Mouse (Mus musculus) MEL (cell line): Measurements from ENCODE around the gene Elof1. TPM values are rescaled to one million over a fixed set of nuclear protein-coding genes. Genes with fewer than 3 reads are reported as not detected.
A peak's percentile ranks its signal among the peaks of the same experiment; 100 is the strongest.

ENCODE experiments used
- DNase-seq: peaks from one replicate; pipeline ENCODE4 v3.0.0; 2011; ENCODE audit warnings: low read depth, low spot score
- H3K27ac ChIP-seq: 2 replicates; pipeline ENCODE4 v1.5.1; 2012; ENCODE audit warnings: low read depth, mild to moderate bottlenecking, control low read depth, low read length, moderate library complexity; ENCODE audit not compliant: control insufficient read depth
- H3K27me3 ChIP-seq, 2 experiments: fragments of 150-350 bp in 1 of 2; sonication (generic) in 1 of 2; 2 replicates each; pipeline ENCODE4 v1.6.1; 2012; ENCODE audit warnings: low read length in 2 of 2, mild to moderate bottlenecking in 2 of 2, improper control_type of control experiment in 1 of 2, moderate library complexity in 1 of 2; ENCODE audit not compliant: insufficient read depth in 2 of 2, control insufficient read depth in 1 of 2
- H3K36me3 ChIP-seq, 2 experiments: 2 replicates each; pipeline ENCODE4 v1.6.1; 2012 to 2014; ENCODE audit warnings: low read length in 2 of 2, improper control_type of control experiment in 1 of 2, inconsistent platforms in 1 of 2, mild to moderate bottlenecking in 1 of 2; ENCODE audit not compliant: insufficient read depth in 2 of 2, control insufficient read depth in 1 of 2
- H3K4me1 ChIP-seq, 2 experiments: fragments of 150-350 bp in 1 of 2; sonication (generic) in 1 of 2; 2 replicates each; pipeline ENCODE4 v1.6.1; 2012; ENCODE audit warnings: low read length in 2 of 2, improper control_type of control experiment in 1 of 2, mild to moderate bottlenecking in 1 of 2; ENCODE audit not compliant: insufficient read depth in 2 of 2, control insufficient read depth in 1 of 2
- H3K4me3 ChIP-seq, 2 experiments: fragments of 150-350 bp in 1 of 2; sonication (generic) in 1 of 2; 2 replicates each; pipeline ENCODE4 v1.5.1; 2012; ENCODE audit warnings: low read depth in 2 of 2, low read length in 2 of 2, mild to moderate bottlenecking in 2 of 2, moderate library complexity in 2 of 2, control low read depth in 1 of 2, improper control_type of control experiment in 1 of 2; ENCODE audit not compliant: control insufficient read depth in 1 of 2, insufficient read depth in 1 of 2
- H3K79me2 ChIP-seq: 2 replicates; pipeline ENCODE4 v1.6.1; 2012; ENCODE audit warnings: mild to moderate bottlenecking, low read length, moderate library complexity; ENCODE audit not compliant: control insufficient read depth, poor library complexity, insufficient read depth
- H3K9ac ChIP-seq: 2 replicates; pipeline ENCODE4 v1.6.1; 2012; ENCODE audit warnings: low read depth, mild to moderate bottlenecking, control low read depth, low read length, moderate library complexity; ENCODE audit not compliant: control insufficient read depth, poor library complexity, severe bottlenecking
- H3K9me3 ChIP-seq: fragments of 150-350 bp; sonication (generic); replicated peaks from 2 replicates; pipeline ENCODE4 v1.6.1; 2012; ENCODE audit warnings: mild to moderate bottlenecking, low read length, improper control_type of control experiment, moderate library complexity; ENCODE audit not compliant: insufficient read depth
- BHLHE40 ChIP-seq: IDR thresholded peaks from 2 replicates; pipeline ENCODE4 v1.6.1; 2012; ENCODE audit warnings: low read depth, mild to moderate bottlenecking, inconsistent platforms, low read length, improper control_type of control experiment, borderline replicate concordance
- CHD1 ChIP-seq: IDR thresholded peaks from 2 replicates; pipeline ENCODE4 v1.6.1; 2012; ENCODE audit warnings: low read depth, mild to moderate bottlenecking, inconsistent platforms, low read length, improper control_type of control experiment
- CHD2 ChIP-seq: IDR thresholded peaks from 2 replicates; pipeline ENCODE4 v1.6.1; 2011; ENCODE audit warnings: low read length, improper control_type of control experiment
- CTCF ChIP-seq, 3 experiments: IDR thresholded peaks in 2 of 3; conservative IDR thresholded peaks in 1 of 3; 2 replicates each; pipeline ENCODE4 v1.5.1; 2011 to 2012; ENCODE audit warnings: low read length in 3 of 3, low read depth in 2 of 3, mild to moderate bottlenecking in 2 of 3, improper control_type of control experiment in 1 of 3, inconsistent platforms in 1 of 3, mixed read lengths in 1 of 3, moderate library complexity in 1 of 3; ENCODE audit not compliant: control insufficient read depth in 1 of 3, insufficient read depth in 1 of 3, poor library complexity in 1 of 3, severe bottlenecking in 1 of 3
- E2F4 ChIP-seq: IDR thresholded peaks from 2 replicates; pipeline ENCODE4 v1.6.1; 2011; ENCODE audit warnings: low read depth, low read length, improper control_type of control experiment, borderline replicate concordance
- ELF1 ChIP-seq: IDR thresholded peaks from 2 replicates; pipeline ENCODE4 v1.6.1; 2014; ENCODE audit warnings: low read depth, mild to moderate bottlenecking, inconsistent platforms, low read length, improper control_type of control experiment, moderate library complexity
- EP300 ChIP-seq, 2 experiments: IDR thresholded peaks; 2 replicates each; pipeline ENCODE4 v1.6.1; 2011; ENCODE audit warnings: improper control_type of control experiment in 2 of 2, low read length in 2 of 2, low read depth in 1 of 2, mild to moderate bottlenecking in 1 of 2
- ETS1 ChIP-seq: IDR thresholded peaks from 2 replicates; pipeline ENCODE4 v1.6.1; 2012; ENCODE audit warnings: low read depth, mild to moderate bottlenecking, inconsistent platforms, low read length, improper control_type of control experiment, moderate library complexity
- GABPA ChIP-seq: IDR thresholded peaks from 2 replicates; pipeline ENCODE4 v1.6.1; 2012; ENCODE audit warnings: low read depth, mild to moderate bottlenecking, inconsistent platforms, low read length, improper control_type of control experiment, moderate library complexity
- GATA1 ChIP-seq: IDR thresholded peaks from 2 replicates; pipeline ENCODE4 v1.6.1; 2011; ENCODE audit warnings: low read depth, low read length, improper control_type of control experiment
- HCFC1 ChIP-seq: IDR thresholded peaks from 2 replicates; pipeline ENCODE4 v1.6.1; 2012; ENCODE audit warnings: low read depth, mild to moderate bottlenecking, inconsistent platforms, low read length, improper control_type of control experiment, moderate library complexity
- JUND ChIP-seq: IDR thresholded peaks from 2 replicates; pipeline ENCODE4 v1.6.1; 2011; ENCODE audit warnings: low read depth, mild to moderate bottlenecking, improper control_type of control experiment, low read length
- KAT2A ChIP-seq: conservative IDR thresholded peaks from 2 replicates; pipeline ENCODE4 v1.6.1; 2012; ENCODE audit warnings: low read depth, low read length, improper control_type of control experiment, inconsistent platforms
- MAX ChIP-seq: IDR thresholded peaks from 2 replicates; pipeline ENCODE4 v1.6.1; 2011; ENCODE audit warnings: low read length, improper control_type of control experiment
- MAZ ChIP-seq: IDR thresholded peaks from 2 replicates; pipeline ENCODE4 v1.6.1; 2012; ENCODE audit warnings: low read depth, mild to moderate bottlenecking, inconsistent platforms, low read length, improper control_type of control experiment
- MEF2A ChIP-seq: IDR thresholded peaks from 2 replicates; pipeline ENCODE4 v1.6.1; 2014; ENCODE audit warnings: low read depth, mild to moderate bottlenecking, inconsistent platforms, low read length, improper control_type of control experiment; ENCODE audit not compliant: poor library complexity, insufficient replicate concordance, severe bottlenecking; ENCODE audit errors: extremely low read depth
- MXI1 ChIP-seq: IDR thresholded peaks from 2 replicates; pipeline ENCODE4 v1.6.1; 2011; ENCODE audit warnings: mild to moderate bottlenecking, low read depth, low read length, improper control_type of control experiment
- MYB ChIP-seq: IDR thresholded peaks from 2 replicates; pipeline ENCODE4 v1.6.1; 2011; ENCODE audit warnings: mild to moderate bottlenecking, low read depth, low read length, improper control_type of control experiment
- MYC ChIP-seq: IDR thresholded peaks from 2 replicates; pipeline ENCODE4 v1.6.1; 2011; ENCODE audit warnings: low read depth, mild to moderate bottlenecking, low read length, improper control_type of control experiment, moderate library complexity
- NELFE ChIP-seq: IDR thresholded peaks from 2 replicates; pipeline ENCODE4 v1.6.1; 2011; ENCODE audit warnings: low read depth, low read length, improper control_type of control experiment
- NRF1 ChIP-seq: IDR thresholded peaks from 2 replicates; pipeline ENCODE4 v1.6.1; 2014; ENCODE audit warnings: low read depth, mild to moderate bottlenecking, inconsistent platforms, low read length, improper control_type of control experiment, moderate library complexity; ENCODE audit not compliant: poor library complexity, insufficient read depth, severe bottlenecking
- POLR2A ChIP-seq, 2 experiments: IDR thresholded peaks; 2 replicates each; pipeline ENCODE4 v1.6.1; 2011 to 2012; ENCODE audit warnings: low read length in 2 of 2, mild to moderate bottlenecking in 2 of 2, control low read depth in 1 of 2, improper control_type of control experiment in 1 of 2, low read depth in 1 of 2, moderate library complexity in 1 of 2; ENCODE audit not compliant: control insufficient read depth in 1 of 2, insufficient read depth in 1 of 2, poor library complexity in 1 of 2
- POLR2AphosphoS2 ChIP-seq: IDR thresholded peaks from 2 replicates; pipeline ENCODE4 v1.6.1; 2011; ENCODE audit warnings: low read length, improper control_type of control experiment
- POLR2AphosphoS5 ChIP-seq: IDR thresholded peaks from 2 replicates; pipeline ENCODE4 v1.6.1; 2012; ENCODE audit warnings: low read depth, borderline replicate concordance, mild to moderate bottlenecking, inconsistent platforms, low read length, moderate library complexity, mixed read lengths
- RAD21 ChIP-seq: IDR thresholded peaks from 2 replicates; pipeline ENCODE4 v1.6.1; 2011; ENCODE audit warnings: mild to moderate bottlenecking, low read depth, low read length, improper control_type of control experiment
- RCOR1 ChIP-seq: IDR thresholded peaks from 2 replicates; pipeline ENCODE4 v1.6.1; 2012; ENCODE audit warnings: low read depth, mild to moderate bottlenecking, inconsistent platforms, low read length, improper control_type of control experiment
- TAL1 ChIP-seq: IDR thresholded peaks from 2 replicates; pipeline ENCODE4 v1.6.1; 2012; ENCODE audit warnings: mild to moderate bottlenecking, inconsistent platforms, low read length, moderate library complexity, mixed read lengths
- TBP ChIP-seq: IDR thresholded peaks from 2 replicates; pipeline ENCODE4 v1.8.0; 2011; ENCODE audit warnings: low read depth, low read length, improper control_type of control experiment
- TCF12 ChIP-seq: IDR thresholded peaks from 2 replicates; pipeline ENCODE4 v1.6.1; 2014; ENCODE audit warnings: low read depth, mild to moderate bottlenecking, inconsistent platforms, low read length, improper control_type of control experiment, moderate library complexity
- UBTF ChIP-seq: IDR thresholded peaks from 2 replicates; pipeline ENCODE4 v1.6.1; 2012; ENCODE audit warnings: low read depth, mild to moderate bottlenecking, inconsistent platforms, low read length, improper control_type of control experiment, moderate library complexity, borderline replicate concordance; ENCODE audit not compliant: insufficient read depth
- USF1 ChIP-seq: IDR thresholded peaks from 2 replicates; pipeline ENCODE4 v1.6.1; 2014; ENCODE audit warnings: low read depth, mild to moderate bottlenecking, inconsistent platforms, low read length, improper control_type of control experiment, moderate library complexity
- USF2 ChIP-seq, 2 experiments: IDR thresholded peaks; 2 replicates each; pipeline ENCODE4 v1.6.1; 2011 to 2012; ENCODE audit warnings: improper control_type of control experiment in 2 of 2, low read length in 2 of 2, borderline replicate concordance in 1 of 2, inconsistent platforms in 1 of 2, low read depth in 1 of 2, mild to moderate bottlenecking in 1 of 2; ENCODE audit not compliant: insufficient read depth in 1 of 2
- ZC3H11A ChIP-seq: IDR thresholded peaks from 2 replicates; pipeline ENCODE4 v1.6.1; 2012; ENCODE audit warnings: low read depth, mild to moderate bottlenecking, inconsistent platforms, low read length, improper control_type of control experiment
- ZKSCAN1 ChIP-seq: IDR thresholded peaks from 2 replicates; pipeline ENCODE4 v1.6.1; 2012; ENCODE audit warnings: low read depth, mild to moderate bottlenecking, inconsistent platforms, low read length, improper control_type of control experiment, moderate library complexity
- ZMIZ1 ChIP-seq: IDR thresholded peaks from 2 replicates; pipeline ENCODE4 v1.6.1; 2012; ENCODE audit warnings: low read depth, mild to moderate bottlenecking, inconsistent platforms, low read length, improper control_type of control experiment, moderate library complexity
- ZNF384 ChIP-seq: IDR thresholded peaks from 2 replicates; pipeline ENCODE4 v1.6.1; 2012; ENCODE audit warnings: low read depth, mild to moderate bottlenecking, inconsistent platforms, low read length, improper control_type of control experiment
- polyA plus RNA-seq, 2 experiments: library from polyadenylated mRNA; stranded (reverse) in 1 of 2; unstranded in 1 of 2; fragments of >175 nt in 1 of 2; fragments of >200 nt in 1 of 2; gene quantifications; 2 replicates each; pipeline versions ENCODE4 v1.2.1 to v1.2.4; 2012; ENCODE audit warnings: low replicate concordance in 2 of 2, low read depth in 1 of 2; ENCODE audit not compliant: insufficient read length in 2 of 2, insufficient read depth in 1 of 2, missing spikeins in 1 of 2
- total RNA-seq: library from RNA; depleted of rRNA; stranded (reverse); fragments of 300-350 nt; gene quantifications from 2 replicates; pipeline ENCODE4 v1.2.3, GENCODE M21; 2012

Elof1 gene
- total and polyA plus RNA-seq, 3 experiments: 421 to 505 TPM; not detected in 1

- peak; percentile 79 for DNase-seq
- H3K79me2 ChIP-seq: no peaks in the 10 kb centered on the region
- H3K4me3 ChIP-seq: no peak overlapping the region
- H3K27ac ChIP-seq: no peak overlapping the region
- no peaks in the 10 kb centered on the region for H3K9me3 ChIP-seq
- H3K36me3 ChIP-seq: peaks cover 0 to 25% of the 10 kb centered on the region in 2 experiments; a peak in 2 of 4 replicates
- H3K9ac ChIP-seq: no peak overlapping the region
- H3K27me3 ChIP-seq: no peaks in the 10 kb centered on the region
- H3K4me1 ChIP-seq: peaks cover 25 to 32% of the 10 kb centered on the region in 2 experiments
- TF ChIP-seq USF1 (no peak), GATA1 (no peak), RCOR1 (no peak), KAT2A (no peak), POLR2AphosphoS5 (no peak), MAZ (peak; percentile 33; the same call in 1 of the 2 replicates), NRF1 (no peak), ELF1 (0 out of 2 replicates have a peak, but pooled peaks have one; percentile 41), MYC (no peak), POLR2AphosphoS2 (no peak), EP300 (IDR thresholded peaks at IDR 0.05; ENCODE audit: low read depth in 1 of 2, low read length in 2 of 2) (peak in 1 of 2 experiments; percentile 19; a peak in 1 of 4 replicates), CTCF (IDR thresholded peaks at IDR 0.05 in 2 of 3, conservative IDR thresholded peaks at IDR 0.05 in 1 of 3; ENCODE audit: control insufficient read depth in 1 of 3, insufficient read depth in 1 of 3, low read depth in 2 of 3, low read length in 3 of 3, poor library complexity in 1 of 3, severe bottlenecking in 1 of 3) (peak in 2 of 3 experiments; percentile 33 to 45; a peak in 4 of 6 replicates), RAD21 (no peak), ZNF384 (no peak), MEF2A (no peak), MAX (no peak), ZMIZ1 (no peak), UBTF (no peak), ZC3H11A (no peak), TBP (no peak), HCFC1 (no peak), NELFE (no peak), E2F4 (no peak), USF2 (IDR thresholded peaks at IDR 0.05; ENCODE audit: borderline replicate concordance in 1 of 2, insufficient read depth in 1 of 2, low read depth in 1 of 2, low read length in 2 of 2) (no peak), MYB (no peak), GABPA (no peak), MXI1 (0 out of 2 replicates have a peak, but pooled peaks have one; percentile 41), BHLHE40 (no peak), ETS1 (no peak), POLR2A (IDR thresholded peaks at IDR 0.05; ENCODE audit: control insufficient read depth in 1 of 2, insufficient read depth in 1 of 2, low read depth in 1 of 2, low read length in 2 of 2, poor library complexity in 1 of 2) (no peak), ZKSCAN1 (no peak), TCF12 (0 out of 2 replicates have a peak, but pooled peaks have one; percentile 8), CHD1 (no peak; the same call in 1 of the 2 replicates), JUND (no peak), TAL1 (no peak), CHD2 (no peak)
Observed at GRCm38 (mm10) chr9:22125246-22126027, 8.5 kb upstream of the Elof1 start.
